Mouse (Mus musculus) common myeloid progenitor, adult 5-6 weeks (primary cell): ENCODE data around the gene 4632433K11Rik. TPM values are rescaled to one million over a fixed set of nuclear protein-coding genes. Genes with fewer than 3 reads are reported as not detected.
A peak's percentile ranks its signal among the peaks of the same experiment; 100 is the strongest.
"Not testable (repeated sequence)": the region's sequence is repeated elsewhere in the genome, so short reads cannot be mapped to it uniquely, and the experiment has no call there.

Experiments used
- ATAC-seq: replicated peaks from 2 replicates; pipeline ENCODE4 v1.8.0; 2016; ENCODE audit warnings: low read depth, mild to moderate bottlenecking, moderate TSS enrichment, inconsistent platforms; ENCODE audit not compliant: poor library complexity, severe bottlenecking
- total RNA-seq: library from RNA; stranded (forward); fragments of 200-1000, 187-1606 nt; gene quantifications from 2 replicates; pipeline ENCODE4 v1.2.3, GENCODE M21; 2017

4632433K11Rik gene
- total RNA-seq = 2.5 TPM in 1 of 2 replicates, not detected in the other

- no peak for ATAC-seq
Observed at GRCm38 (mm10) chr7:5033818-5034217, at the start of gene 4632433K11Rik. TSS of gene 4632433K11Rik (plus strand) at chr7:5034118.

GRCm38 (mm10) chr7:4988250-4988649 lies 45.7 kb upstream of the 4632433K11Rik start:
- no peak for ATAC-seq

DNA sequence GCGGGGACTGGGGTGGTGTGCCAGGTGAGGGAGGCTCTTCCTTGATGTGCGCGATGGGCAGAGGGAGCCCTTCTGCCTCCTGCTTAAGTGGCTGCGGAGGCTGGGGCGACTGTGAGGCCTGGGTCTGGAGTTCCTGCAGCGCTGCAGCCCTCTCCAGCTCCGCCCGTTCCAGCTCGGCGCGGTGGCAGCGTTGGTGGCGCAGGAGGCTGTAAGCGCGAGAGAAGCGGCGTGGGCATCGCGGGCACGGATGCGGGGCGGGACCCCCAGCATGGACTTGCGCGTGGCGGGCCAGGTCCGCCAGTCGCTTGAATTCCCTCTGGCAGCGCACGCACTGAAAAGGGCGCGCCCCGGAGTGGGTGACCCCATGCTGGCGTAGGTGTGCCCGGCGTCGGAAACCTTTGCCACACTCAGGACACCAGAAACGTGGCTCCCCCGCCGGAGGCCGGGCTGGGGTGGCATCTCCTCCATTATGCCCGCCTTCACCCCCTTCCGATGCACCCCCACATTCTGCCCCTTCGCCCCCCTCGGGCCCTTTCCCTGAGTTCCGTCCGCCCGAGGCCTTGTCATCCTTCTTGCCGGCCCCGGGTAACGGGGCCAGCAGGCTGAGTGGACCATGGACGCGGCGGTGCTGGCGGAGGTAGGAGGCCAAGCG lies 40.4 kb upstream of the 4632433K11Rik start:
- ATAC-seq = no peak

DNA sequence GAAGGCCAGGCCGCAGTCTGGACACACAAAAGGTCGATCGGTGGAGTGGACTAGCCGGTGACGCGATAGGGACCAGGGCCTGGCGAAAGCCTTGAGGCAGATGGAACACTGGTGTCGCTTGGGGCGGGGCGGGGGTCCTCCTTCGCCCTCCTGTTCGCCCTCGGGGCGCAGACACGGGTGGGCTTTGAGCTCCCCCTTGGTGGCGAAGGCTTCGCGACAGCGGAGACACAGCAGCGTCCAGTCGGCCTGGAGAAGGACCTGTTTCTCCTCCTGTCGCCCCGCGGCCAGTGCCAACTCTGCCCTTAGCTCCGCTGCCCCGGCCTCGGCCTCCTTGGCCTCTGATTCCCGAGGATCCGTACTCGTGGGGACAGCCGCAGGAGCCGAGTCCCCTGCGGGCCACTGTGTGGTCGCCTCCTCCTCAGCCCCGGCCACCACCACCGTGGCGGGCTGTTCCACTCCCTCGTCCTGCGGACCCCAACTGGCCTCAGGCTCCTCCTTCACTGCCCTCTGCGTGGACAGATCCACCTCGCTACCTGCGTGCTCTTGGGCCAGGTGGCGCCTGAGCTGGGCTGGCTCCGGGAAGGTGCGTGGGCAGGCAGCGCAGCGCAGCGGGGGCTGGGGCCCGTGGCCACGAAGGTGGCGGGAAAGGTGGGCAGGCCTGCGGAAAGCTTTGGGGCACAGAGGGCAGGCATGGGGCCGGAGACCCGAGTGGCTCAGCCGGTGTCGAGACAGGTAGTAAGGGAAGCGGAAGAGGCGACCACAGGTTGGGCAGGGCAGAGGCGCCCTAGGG lies 39.7 kb upstream of the 4632433K11Rik start:
- no peak for ATAC-seq

GRCm38 (mm10) chr7:4995268-4996002 lies 38.5 kb upstream of the 4632433K11Rik start:
- no peak; the same call in 1 of the 2 replicates for ATAC-seq

- peak; percentile 89 for ATAC-seq
Observed at GRCm38 (mm10) chr7:4996003-4996895, 37.7 kb upstream of the 4632433K11Rik start, which contains the start of gene Zfp579. TSS of gene Zfp579 (minus strand) at chr7:4996158.

DNA sequence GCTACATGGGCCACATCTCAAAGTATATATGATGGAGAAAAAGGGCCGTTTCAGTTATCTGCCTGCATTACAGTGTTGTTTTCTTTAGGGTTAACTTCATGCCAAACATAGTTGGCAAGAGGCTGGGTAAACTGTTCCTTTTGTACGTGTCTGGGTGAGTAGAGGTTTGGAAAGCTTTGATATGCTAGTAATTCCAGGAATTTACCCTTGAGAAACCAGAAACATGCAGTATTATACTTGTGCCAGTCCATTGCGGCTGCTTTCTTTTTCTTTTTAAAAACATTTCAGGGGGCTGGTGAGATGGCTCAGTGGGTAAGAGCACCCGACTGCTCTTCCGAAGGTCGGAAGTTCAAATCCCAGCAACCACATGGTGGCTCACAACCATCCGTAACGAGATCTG lies 37.0 kb upstream of the 4632433K11Rik start:
- ATAC-seq = no peak

DNA sequence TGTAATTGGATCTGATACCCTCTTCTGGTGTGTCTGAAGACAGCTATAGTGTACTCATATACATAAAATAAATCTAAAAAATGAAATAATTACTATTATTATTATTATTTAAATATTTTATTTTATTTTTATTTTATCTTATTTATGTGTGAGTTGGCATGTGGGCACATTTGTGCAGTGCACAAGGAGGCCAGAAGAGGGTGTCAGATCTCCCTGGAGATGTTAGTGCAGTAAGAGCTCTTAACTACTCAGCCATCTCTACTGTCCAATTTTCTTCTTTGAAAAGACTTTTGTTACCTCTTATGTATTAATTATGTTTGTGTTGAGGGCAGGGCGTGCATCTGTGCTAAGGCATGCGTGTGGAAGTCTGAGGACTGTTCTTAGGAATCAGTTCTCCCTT lies 34.0 kb upstream of the 4632433K11Rik start:
- ATAC-seq = peak; percentile 57

- not testable (repeated sequence) for ATAC-seq
Observed at GRCm38 (mm10) chr7:5002876-5003275, 31.0 kb upstream of the 4632433K11Rik start.

GRCm38 (mm10) chr7:5008229-5008628 lies 25.7 kb upstream of the 4632433K11Rik start:
- ATAC-seq = no peak

GRCm38 (mm10) chr7:5012681-5013513 lies 21.0 kb upstream of the 4632433K11Rik start:
- ATAC-seq = no peak

- peak; percentile 64 for ATAC-seq
Observed at GRCm38 (mm10) chr7:5014251-5015117, 19.4 kb upstream of the 4632433K11Rik start, which contains the start of the genes Zfp524 and Fiz1. TSS of gene Zfp524 (plus strand) at chr7:5014415. TSS of gene Fiz1 (minus strand) at chr7:5014697.

- ATAC-seq = peak; percentile 61
Observed at GRCm38 (mm10) chr7:5015118-5016001, 18.6 kb upstream of the 4632433K11Rik start, which contains the start of gene Gm44973. TSS of gene Gm44973 (plus strand) at chr7:5015496.

- ATAC-seq = no peak
Observed at GRCm38 (mm10) chr7:5016057-5016456, 17.9 kb upstream of the 4632433K11Rik start.

- no peak for ATAC-seq
Observed at GRCm38 (mm10) chr7:5016920-5017319, 17.0 kb upstream of the 4632433K11Rik start.

DNA sequence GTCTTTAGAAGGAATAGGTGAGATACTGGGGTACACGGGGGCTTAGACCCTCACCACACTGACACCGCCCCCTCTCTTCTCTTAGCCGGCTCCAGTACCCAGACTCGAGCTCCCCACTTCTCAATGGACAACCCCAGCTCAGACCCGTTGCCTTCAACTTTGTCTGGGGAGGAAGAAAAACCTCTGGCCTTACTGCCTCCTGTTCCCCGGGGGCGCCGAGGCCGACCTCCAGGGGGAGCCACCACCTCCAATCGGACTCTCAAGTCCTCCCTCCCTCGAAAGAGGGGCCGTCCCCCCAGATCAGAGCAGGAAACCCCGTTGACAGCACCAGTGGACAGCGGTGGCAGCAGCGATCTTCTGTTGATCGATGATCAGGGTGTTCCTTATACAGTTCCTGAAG lies 16.6 kb upstream of the 4632433K11Rik start:
- ATAC-seq = no peak

- no peak for ATAC-seq
Observed at GRCm38 (mm10) chr7:5017931-5018330, 16.0 kb upstream of the 4632433K11Rik start.
